Mouse (Mus musculus): ENCODE results near the gene Dhh. TPM values are rescaled to one million over a fixed set of nuclear protein-coding genes. Genes with fewer than 3 reads are reported as not detected.

Gene Dhh
- total RNA-seq, 2 experiments from 2014 or later = 0.36 to 0.57 TPM

GRCm38 (mm10) chr15:98877331-98877730, 21.0 kb downstream of the Dhh start:
- DNase-seq (ENCODE audit: low spot score in 2 of 2) = peak in 1 of 2 experiments; percentile 66

- DNase-seq (ENCODE audit: low spot score in 2 of 2) = peak; percentile 93 to 95
Observed at GRCm38 (mm10) chr15:98871916-98872888, 26.1 kb downstream of the Dhh start.

- DNase-seq (ENCODE audit: low spot score in 2 of 2) = no peak
Observed at GRCm38 (mm10) chr15:98871070-98871915, 27.0 kb downstream of the Dhh start, which contains the start of gene Kmt2d. TSS of gene Kmt2d (minus strand) at chr15:98871204.

- peak; percentile 34 to 58 for DNase-seq (ENCODE audit: low spot score in 2 of 2)
Observed at GRCm38 (mm10) chr15:98870179-98871069, 27.9 kb downstream of the Dhh start.

- DNase-seq (ENCODE audit: low spot score in 2 of 2) = no peak
Observed at GRCm38 (mm10) chr15:98869342-98870178, 28.8 kb downstream of the Dhh start.

GRCm38 (mm10) chr15:98868346-98869063, 29.8 kb downstream of the Dhh start:
- no peak for DNase-seq (ENCODE audit: low spot score in 2 of 2)

GRCm38 (mm10) chr15:98867321-98867720, 31.0 kb downstream of the Dhh start:
- DNase-seq (ENCODE audit: low spot score in 2 of 2) = peak in 1 of 2 experiments; percentile 59

GRCm38 (mm10) chr15:98866501-98866900, 31.8 kb downstream of the Dhh start:
- DNase-seq (ENCODE audit: low spot score in 2 of 2) = no peak

- no peak for DNase-seq (ENCODE audit: low spot score in 2 of 2)
Observed at GRCm38 (mm10) chr15:98865771-98866170, 32.6 kb downstream of the Dhh start.

- no peak for DNase-seq (ENCODE audit: low spot score in 2 of 2)
Observed at GRCm38 (mm10) chr15:98864951-98865350, 33.4 kb downstream of the Dhh start.

GRCm38 (mm10) chr15:98863451-98863958, 34.8 kb downstream of the Dhh start:
- DNase-seq (ENCODE audit: low spot score in 2 of 2) = no peak

- DNase-seq (ENCODE audit: low spot score in 2 of 2) = no peak
Observed at GRCm38 (mm10) chr15:98861701-98862410, 36.5 kb downstream of the Dhh start.

- DNase-seq (ENCODE audit: low spot score in 2 of 2) = no peak
Observed at GRCm38 (mm10) chr15:98860921-98861320, 37.4 kb downstream of the Dhh start.

GRCm38 (mm10) chr15:98859319-98860043, 38.9 kb downstream of the Dhh start:
- no peak for DNase-seq (ENCODE audit: low spot score in 2 of 2)

GRCm38 (mm10) chr15:98854214-98854613, 44.1 kb downstream of the Dhh start:
- no peak for DNase-seq (ENCODE audit: low spot score in 2 of 2)

- DNase-seq (ENCODE audit: low spot score in 2 of 2) = no peak
Observed at GRCm38 (mm10) chr15:98853161-98853937, 45.0 kb downstream of the Dhh start.

GRCm38 (mm10) chr15:98852733-98853132, 45.6 kb downstream of the Dhh start:
- DNase-seq (ENCODE audit: low spot score in 2 of 2) = no peak
